In the genomic region with DNA sequence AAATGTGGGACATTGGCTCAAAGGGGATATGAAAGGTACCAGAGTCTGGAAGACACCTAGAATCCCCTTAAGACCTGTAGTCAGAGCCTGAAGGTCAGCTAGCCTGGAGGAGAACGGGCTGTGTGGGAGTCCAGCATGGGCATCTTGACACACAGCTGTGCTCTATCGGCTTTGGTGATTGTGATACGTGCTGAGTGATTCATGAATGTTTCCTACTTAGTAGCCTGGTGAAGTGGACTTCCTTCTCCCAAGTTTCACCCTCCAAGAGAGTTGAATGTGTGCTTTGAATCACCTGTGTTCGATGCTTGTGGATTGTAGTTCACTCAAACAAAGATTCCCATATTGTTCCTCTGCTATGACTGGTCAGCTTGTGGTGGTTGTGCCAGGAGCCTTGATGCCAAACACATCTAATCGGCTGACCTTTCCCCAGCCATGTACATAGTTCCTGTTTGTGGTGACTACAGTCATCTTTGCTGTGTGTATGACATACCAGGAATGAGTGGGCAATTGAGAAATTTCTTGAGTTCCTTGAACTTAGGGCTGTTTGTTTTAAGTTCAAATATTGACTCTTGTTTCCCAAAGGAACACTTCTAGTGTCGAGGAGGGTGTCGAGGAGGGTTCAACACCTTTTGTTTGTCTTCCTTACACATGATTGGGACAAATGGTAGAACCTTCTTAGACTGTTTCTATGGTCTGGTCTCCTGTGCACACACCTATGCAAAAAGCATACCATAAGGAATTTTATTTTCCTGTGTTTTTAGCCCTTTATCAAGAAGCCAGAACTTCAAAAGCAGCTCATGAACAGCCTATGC, we compare ENCODE assay signal across 12 mouse cellular contexts.
DNase-seq lines count a peak whose midpoint lies in the region.
"Had no signal": no experiment of that assay in that cellular context is flagged by ENCODE, and none has a peak within 500 bp of the region (broad histone marks: within the 10 kb centered on the region; RNA-seq: fewer than 3 reads in every experiment).

No protein-coding gene starts in this region.

- DNase-seq in adrenal gland, adult 2 months: peak; percentile 54
- DNase-seq in adrenal gland, postnatal 10 days: no peak
- peak; percentile 67 for DNase-seq in 416B (ENCODE audit: low read depth)
- DNase-seq in lung, adult 18-20 months: peak; percentile 73 to 84
- DNase-seq in monocyte, adult 2 months (ENCODE audit: low read depth in 1 of 2, low spot score in 2 of 2): peak; percentile 50 to 67
- DNase-seq in thymus, postnatal 10 days (ENCODE audit: low spot score in 2 of 2): no peak
- no peak for DNase-seq in natural killer cell, adult 2 months (ENCODE audit: low spot score in 2 of 2)
- no peak for DNase-seq in right cerebral cortex, postnatal 25 days
- DNase-seq: heart, postnatal 4 days; kidney, adult 8-10 months; right cerebral cortex, adult 18-20 months; thymus, adult 2 months had no signal

Comparison
In these comparisons a context has a peak if more than half of its experiments do, and no peak if none do; other contexts are left out.
1. DNase-seq: peak in adrenal gland, adult 2 months (single experiment), 416B (single experiment), lung, adult 18-20 months (2 of 2) and monocyte, adult 2 months (2 of 2); none in adrenal gland, postnatal 10 days (single experiment), thymus, postnatal 10 days (0 of 2), natural killer cell, adult 2 months (0 of 2) and right cerebral cortex, postnatal 25 days (single experiment).